Mouse (Mus musculus): ENCODE data around the gene Dr1. TPM values are rescaled to one million over a fixed set of nuclear protein-coding genes. Genes with fewer than 3 reads are reported as not detected.
"Not testable (repeated sequence)": the region's sequence is repeated elsewhere in the genome, so short reads cannot be mapped to it uniquely, and the experiment has no call there.

Dr1 gene
- 38.6 and 39.3 TPM in 2 replicates for polyA plus RNA-seq (2015; fragmentation: Nextera tagmentation; extraction: Ambion mirVana)

- 2% methylated on average over 48 of the region's 55 CpGs for whole genome bisulfite sequencing
- peaks cover 12% of the 10 kb centered on the region; the same call in 1 of the 2 replicates for H3K4me1 ChIP-seq (ENCODE audit: control insufficient read depth, insufficient read depth, low read length)
- peak within 1 kb of the TSS; percentile 98 for H3K9ac ChIP-seq (ENCODE audit: low read depth, low read length)
- H3K4me2 ChIP-seq (ENCODE audit: low read depth, low read length): peak within 1 kb of the TSS; percentile 85
- peak; percentile 98 for ATAC-seq
- no peaks in the 10 kb centered on the region for H3K9me3 ChIP-seq (ENCODE audit: control insufficient read depth, low read length)
- no peaks in the 10 kb centered on the region for H3K27me3 ChIP-seq (replicated peaks; ENCODE audit: control insufficient read depth, insufficient read depth, low read length)
- H3K27ac ChIP-seq (ENCODE audit: low read length): peak within 1 kb of the TSS; percentile 99
- H3K4me3 ChIP-seq (ENCODE audit: low read length): peak within 1 kb of the TSS; percentile 97
- no peaks in the 10 kb centered on the region for H3K36me3 ChIP-seq (ENCODE audit: control insufficient read depth, insufficient read depth, low read length)
Observed at GRCm38 (mm10) chr5:108268127-108269062, at the start of gene Dr1. Dr1 (plus strand) TSS chr5:108268897.

- Histone ChIP-seq H3K27me3 (replicated peaks; ENCODE audit: control insufficient read depth, insufficient read depth, low read length) (no peaks in the 10 kb centered on the region), H3K27ac (ENCODE audit: low read length) (no peak overlapping the region), H3K4me2 (ENCODE audit: low read depth, low read length) (no peak overlapping the region), H3K4me3 (ENCODE audit: low read length) (no peak overlapping the region), H3K9me3 (ENCODE audit: control insufficient read depth, low read length) (no peaks in the 10 kb centered on the region), H3K9ac (ENCODE audit: low read depth, low read length) (no peak overlapping the region), H3K36me3 (ENCODE audit: control insufficient read depth, insufficient read depth, low read length) (no peaks in the 10 kb centered on the region), H3K4me1 (ENCODE audit: control insufficient read depth, insufficient read depth, low read length) (no peaks in the 10 kb centered on the region)
- ATAC-seq: no peak
Observed at GRCm38 (mm10) chr5:108224077-108224476, 44.6 kb upstream of the Dr1 start.

GRCm38 (mm10) chr5:108226159-108226558, 42.5 kb upstream of the Dr1 start:
- Histone ChIP-seq H3K27ac (ENCODE audit: low read length) (no peak overlapping the region), H3K9ac (ENCODE audit: low read depth, low read length) (no peak overlapping the region), H3K4me2 (ENCODE audit: low read depth, low read length) (no peak overlapping the region), H3K4me1 (ENCODE audit: control insufficient read depth, insufficient read depth, low read length) (no peaks in the 10 kb centered on the region), H3K4me3 (ENCODE audit: low read length) (no peak overlapping the region), H3K36me3 (ENCODE audit: control insufficient read depth, insufficient read depth, low read length) (no peaks in the 10 kb centered on the region), H3K9me3 (ENCODE audit: control insufficient read depth, low read length) (no peaks in the 10 kb centered on the region), H3K27me3 (replicated peaks; ENCODE audit: control insufficient read depth, insufficient read depth, low read length) (no peaks in the 10 kb centered on the region)
- ATAC-seq: no peak

DNA sequence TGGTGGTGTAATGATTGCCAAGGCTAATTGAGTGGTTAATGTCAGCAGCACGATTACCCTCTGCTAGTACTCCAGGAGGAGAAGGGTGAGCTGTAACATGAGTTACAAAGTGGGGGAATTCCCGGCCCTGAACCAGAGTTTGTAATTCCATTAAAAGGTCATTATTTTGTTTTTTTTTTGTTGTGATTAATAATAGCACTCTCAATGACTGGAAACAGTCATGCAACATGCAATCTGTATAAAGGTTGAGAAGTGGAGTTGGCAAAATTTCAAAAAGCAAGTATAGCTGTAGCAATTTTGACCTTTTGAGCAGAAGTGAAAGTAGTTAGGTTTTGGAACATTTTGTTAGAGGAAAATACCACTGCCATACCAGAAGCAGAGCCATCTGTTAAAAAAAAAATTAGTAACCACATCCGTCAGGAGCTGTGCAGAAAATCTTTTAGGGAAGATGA, 22.4 kb upstream of the Dr1 start:
- no peak overlapping the region for H3K4me3 ChIP-seq (ENCODE audit: low read length)
- WGBS: 39% methylated on average over 3 of the region's 3 CpGs
- H3K4me1 ChIP-seq (ENCODE audit: control insufficient read depth, insufficient read depth, low read length): no peaks in the 10 kb centered on the region
- no peak overlapping the region for H3K9ac ChIP-seq (ENCODE audit: low read depth, low read length)
- H3K4me2 ChIP-seq (ENCODE audit: low read depth, low read length): no peak overlapping the region
- H3K27me3 ChIP-seq (replicated peaks; ENCODE audit: control insufficient read depth, insufficient read depth, low read length): no peaks in the 10 kb centered on the region
- no peaks in the 10 kb centered on the region for H3K9me3 ChIP-seq (ENCODE audit: control insufficient read depth, low read length)
- H3K36me3 ChIP-seq (ENCODE audit: control insufficient read depth, insufficient read depth, low read length): no peaks in the 10 kb centered on the region
- ATAC-seq: peak; percentile 23; the same call in 1 of the 2 replicates
- no peak overlapping the region for H3K27ac ChIP-seq (ENCODE audit: low read length)

GRCm38 (mm10) chr5:108250033-108250432, 18.7 kb upstream of the Dr1 start:
- Histone ChIP-seq H3K36me3 (ENCODE audit: control insufficient read depth, insufficient read depth, low read length) (no peaks in the 10 kb centered on the region), H3K9ac (ENCODE audit: low read depth, low read length) (no peak overlapping the region), H3K4me1 (ENCODE audit: control insufficient read depth, insufficient read depth, low read length) (no peaks in the 10 kb centered on the region), H3K9me3 (ENCODE audit: control insufficient read depth, low read length) (no peaks in the 10 kb centered on the region), H3K27ac (ENCODE audit: low read length) (no peak overlapping the region), H3K27me3 (replicated peaks; ENCODE audit: control insufficient read depth, insufficient read depth, low read length) (no peaks in the 10 kb centered on the region), H3K4me2 (ENCODE audit: low read depth, low read length) (no peak overlapping the region), H3K4me3 (ENCODE audit: low read length) (no peak overlapping the region)
- ATAC-seq: peak; percentile 77
- 50% methylated on average over 2 of the region's 2 CpGs for WGBS

- Histone ChIP-seq H3K36me3 (ENCODE audit: control insufficient read depth, insufficient read depth, low read length) (no peaks in the 10 kb centered on the region), H3K27ac (ENCODE audit: low read length) (no peak overlapping the region), H3K4me1 (ENCODE audit: control insufficient read depth, insufficient read depth, low read length) (no peaks in the 10 kb centered on the region), H3K27me3 (replicated peaks; ENCODE audit: control insufficient read depth, insufficient read depth, low read length) (no peaks in the 10 kb centered on the region), H3K9ac (ENCODE audit: low read depth, low read length) (no peak overlapping the region), H3K4me3 (ENCODE audit: low read length) (no peak overlapping the region), H3K9me3 (ENCODE audit: control insufficient read depth, low read length) (no peaks in the 10 kb centered on the region), H3K4me2 (ENCODE audit: low read depth, low read length) (no peak overlapping the region)
- ATAC-seq: no peak
- 75% methylated on average over 5 of the region's 5 CpGs for WGBS
Observed at GRCm38 (mm10) chr5:108255259-108255658, 13.4 kb upstream of the Dr1 start.

DNA sequence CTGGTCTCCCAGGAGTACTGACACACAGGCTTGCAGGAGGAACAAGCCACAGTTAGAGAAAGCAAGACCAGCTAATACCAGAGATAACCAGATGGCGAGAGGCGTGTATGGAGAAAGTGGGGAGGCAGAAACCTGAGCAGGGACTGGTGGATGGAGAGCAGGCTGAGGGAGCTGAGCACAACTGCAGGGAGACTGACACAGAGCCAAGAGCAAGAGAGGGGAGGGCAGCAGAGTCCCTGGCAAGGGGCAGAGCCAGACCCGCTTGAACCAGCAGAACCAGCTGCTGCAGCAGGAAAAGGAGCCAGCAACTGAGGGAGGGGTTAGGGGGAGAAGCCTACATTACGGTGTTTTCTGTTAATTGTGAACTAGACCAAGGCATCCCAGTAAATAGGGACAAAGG, 6.0 kb upstream of the Dr1 start:
- WGBS: 36% methylated on average over 4 of the region's 4 CpGs
- H3K4me1 ChIP-seq (ENCODE audit: control insufficient read depth, insufficient read depth, low read length): no peaks in the 10 kb centered on the region; the same call in 1 of the 2 replicates
- H3K4me3 ChIP-seq (ENCODE audit: low read length): no peak overlapping the region
- H3K27me3 ChIP-seq (replicated peaks; ENCODE audit: control insufficient read depth, insufficient read depth, low read length): no peaks in the 10 kb centered on the region
- ATAC-seq: no peak
- no peak overlapping the region for H3K9ac ChIP-seq (ENCODE audit: low read depth, low read length)
- no peaks in the 10 kb centered on the region for H3K9me3 ChIP-seq (ENCODE audit: control insufficient read depth, low read length)
- no peak overlapping the region for H3K4me2 ChIP-seq (ENCODE audit: low read depth, low read length)
- no peak overlapping the region for H3K27ac ChIP-seq (ENCODE audit: low read length)
- no peaks in the 10 kb centered on the region for H3K36me3 ChIP-seq (ENCODE audit: control insufficient read depth, insufficient read depth, low read length)

DNA sequence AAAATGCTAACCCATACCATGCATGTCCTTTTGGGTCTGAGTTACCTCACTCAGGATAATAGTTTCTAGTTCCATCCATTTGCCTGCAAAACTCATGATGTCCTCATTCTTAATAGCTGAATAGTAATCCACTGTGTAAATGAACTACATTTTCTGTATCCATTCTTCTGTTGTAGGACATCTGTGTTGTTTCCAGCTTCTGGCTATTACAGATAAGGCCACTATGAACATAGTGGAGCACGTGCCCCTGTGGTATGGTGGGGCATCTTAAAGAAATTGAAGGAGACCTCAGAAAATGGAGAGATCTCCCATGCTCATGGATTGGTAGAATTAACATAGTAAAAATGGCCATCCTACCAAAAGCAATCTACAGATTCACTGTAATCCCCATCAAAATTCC, 4.9 kb upstream of the Dr1 start:
- not testable (repeated sequence) for H3K27ac ChIP-seq (ENCODE audit: low read length); H3K36me3 ChIP-seq (ENCODE audit: control insufficient read depth, insufficient read depth, low read length); ATAC-seq; H3K4me1 ChIP-seq (ENCODE audit: control insufficient read depth, insufficient read depth, low read length); H3K27me3 ChIP-seq (replicated peaks; ENCODE audit: control insufficient read depth, insufficient read depth, low read length); H3K4me3 ChIP-seq (ENCODE audit: low read length); H3K9me3 ChIP-seq (ENCODE audit: control insufficient read depth, low read length); H3K9ac ChIP-seq (ENCODE audit: low read depth, low read length); H3K4me2 ChIP-seq (ENCODE audit: low read depth, low read length)
- WGBS: 88% methylated on average over 1 of the region's 1 CpGs

- H3K36me3 ChIP-seq (ENCODE audit: control insufficient read depth, insufficient read depth, low read length): no peaks in the 10 kb centered on the region
- H3K27me3 ChIP-seq (replicated peaks; ENCODE audit: control insufficient read depth, insufficient read depth, low read length): no peaks in the 10 kb centered on the region
- H3K4me3 ChIP-seq (ENCODE audit: low read length): no peak overlapping the region
- H3K9ac ChIP-seq (ENCODE audit: low read depth, low read length): no peak overlapping the region
- H3K4me1 ChIP-seq (ENCODE audit: control insufficient read depth, insufficient read depth, low read length): peaks cover 12% of the 10 kb centered on the region; the same call in 1 of the 2 replicates
- no peak overlapping the region for H3K27ac ChIP-seq (ENCODE audit: low read length)
- H3K4me2 ChIP-seq (ENCODE audit: low read depth, low read length): no peak overlapping the region
- no peaks in the 10 kb centered on the region for H3K9me3 ChIP-seq (ENCODE audit: control insufficient read depth, low read length)
- ATAC-seq: no peak
Observed at GRCm38 (mm10) chr5:108266990-108267389, 1.7 kb upstream of the Dr1 start.
